Mouse (Mus musculus): ENCODE measurements around the gene Parp14. TPM values are rescaled to one million over a fixed set of nuclear protein-coding genes. Genes with fewer than 3 reads are reported as not detected.

Parp14 gene
- polyA plus RNA-seq, 1 experiment from 2014 or later, result 0.13 TPM

- WGBS, result 94% methylated on average over 18 of the region's 18 CpGs
- Histone ChIP-seq H3K36me3 (ENCODE audit: control insufficient read depth, insufficient read depth, low read length) (no peaks in the 10 kb centered on the region), H3K4me2 (ENCODE audit: low read depth, low read length) (no peak overlapping the region), H3K4me3 (ENCODE audit: low read depth, low read length) (no peak overlapping the region), H3K27me3 (ENCODE audit: control insufficient read depth, insufficient read depth, low read length) (no peaks in the 10 kb centered on the region), H3K27ac (ENCODE audit: low read depth, low read length) (no peak overlapping the region), H3K4me1 (ENCODE audit: control insufficient read depth, insufficient read depth, low read length) (no peaks in the 10 kb centered on the region), H3K9ac (replicated peaks; ENCODE audit: low read depth, low read length) (no peak overlapping the region), H3K9me3 (ENCODE audit: control insufficient read depth, low read length) (no peaks in the 10 kb centered on the region)
- ATAC-seq (ENCODE audit: low read depth), result no peak
Measured at GRCm38 (mm10) chr16:35856766-35857165, 14.6 kb downstream of the Parp14 start.

DNA sequence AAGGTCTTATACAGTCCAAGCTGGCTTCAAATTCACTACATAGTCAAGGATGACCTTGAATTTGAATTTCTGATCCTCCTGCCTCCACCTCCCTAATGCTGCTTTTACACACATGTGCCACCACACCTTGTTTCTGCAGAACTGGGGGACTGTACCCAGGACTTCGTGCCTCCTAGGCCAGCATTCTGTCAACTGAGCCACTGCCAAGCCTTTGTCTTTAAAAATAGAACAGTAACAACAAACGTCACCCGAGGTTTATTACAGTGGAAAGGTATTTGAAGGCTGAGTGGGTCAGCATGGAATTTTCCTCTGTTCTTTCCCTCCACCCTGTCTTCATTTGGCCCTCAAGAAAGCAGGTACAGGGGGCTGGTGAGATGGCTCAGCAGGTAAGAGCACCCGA lies 15.5 kb downstream of the Parp14 start:
- ATAC-seq (ENCODE audit: low read depth), result no peak
- Histone ChIP-seq H3K27ac (ENCODE audit: low read depth, low read length) (no peak overlapping the region), H3K27me3 (ENCODE audit: control insufficient read depth, insufficient read depth, low read length) (no peaks in the 10 kb centered on the region), H3K4me2 (ENCODE audit: low read depth, low read length) (no peak overlapping the region), H3K36me3 (ENCODE audit: control insufficient read depth, insufficient read depth, low read length) (no peaks in the 10 kb centered on the region), H3K4me3 (ENCODE audit: low read depth, low read length) (no peak overlapping the region), H3K4me1 (ENCODE audit: control insufficient read depth, insufficient read depth, low read length) (no peaks in the 10 kb centered on the region), H3K9ac (replicated peaks; ENCODE audit: low read depth, low read length) (no peak overlapping the region), H3K9me3 (ENCODE audit: control insufficient read depth, low read length) (no peaks in the 10 kb centered on the region)
- 88% methylated on average over 4 of the region's 4 CpGs for WGBS

DNA sequence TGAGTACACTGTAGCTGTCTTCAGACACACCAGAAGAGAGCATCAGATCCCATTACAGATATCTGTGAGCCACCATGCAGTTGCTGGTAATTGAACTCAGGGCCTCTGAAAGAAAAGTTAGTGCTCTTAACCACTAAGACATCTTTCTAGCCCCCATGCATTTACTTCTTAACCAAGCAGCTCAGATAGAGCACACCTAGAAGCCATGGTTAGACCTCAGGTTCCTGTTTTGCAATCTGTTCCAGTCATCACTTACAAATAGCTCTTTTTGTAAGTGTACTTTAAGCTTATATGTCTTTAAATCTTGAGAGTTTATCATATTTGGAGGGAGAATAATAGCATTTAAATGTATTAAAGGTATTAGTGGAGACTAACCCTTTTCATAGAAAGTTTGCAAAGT lies 24.2 kb downstream of the Parp14 start:
- Histone ChIP-seq H3K27ac (ENCODE audit: low read depth, low read length) (no peak overlapping the region), H3K9ac (replicated peaks; ENCODE audit: low read depth, low read length) (no peak overlapping the region), H3K4me2 (ENCODE audit: low read depth, low read length) (no peak overlapping the region), H3K36me3 (ENCODE audit: control insufficient read depth, insufficient read depth, low read length) (no peaks in the 10 kb centered on the region), H3K27me3 (ENCODE audit: control insufficient read depth, insufficient read depth, low read length) (no peaks in the 10 kb centered on the region), H3K4me3 (ENCODE audit: low read depth, low read length) (no peak overlapping the region), H3K9me3 (ENCODE audit: control insufficient read depth, low read length) (no peaks in the 10 kb centered on the region), H3K4me1 (ENCODE audit: control insufficient read depth, insufficient read depth, low read length) (no peaks in the 10 kb centered on the region)
- no peak for ATAC-seq (ENCODE audit: low read depth)

DNA sequence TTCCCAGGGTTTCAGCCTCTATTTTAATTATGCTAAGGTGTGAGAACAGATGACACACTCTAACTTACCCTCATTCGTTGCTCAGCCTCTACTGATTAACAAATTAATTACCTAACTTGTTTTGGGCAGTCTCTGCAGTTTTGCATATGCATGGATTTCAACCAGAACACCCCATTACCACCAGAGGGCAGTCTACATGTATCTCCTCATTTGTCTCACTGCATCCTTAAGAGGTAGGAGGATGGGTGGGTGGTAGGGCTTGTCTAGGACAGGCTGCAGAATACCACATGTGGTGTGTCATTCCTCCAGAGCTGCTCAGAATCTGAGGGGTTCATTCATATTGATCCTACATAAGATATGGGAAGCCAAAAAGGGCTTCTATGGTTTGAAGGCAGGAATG lies 31.7 kb downstream of the Parp14 start:
- H3K9me3 ChIP-seq (ENCODE audit: control insufficient read depth, low read length), result no peaks in the 10 kb centered on the region
- WGBS, result 20% methylated on average over 1 of the region's 1 CpGs
- no peak overlapping the region for H3K4me3 ChIP-seq (ENCODE audit: low read depth, low read length)
- no peaks in the 10 kb centered on the region for H3K27me3 ChIP-seq (ENCODE audit: control insufficient read depth, insufficient read depth, low read length)
- H3K4me2 ChIP-seq (ENCODE audit: low read depth, low read length), result no peak overlapping the region
- no peak overlapping the region for H3K27ac ChIP-seq (ENCODE audit: low read depth, low read length)
- H3K4me1 ChIP-seq (ENCODE audit: control insufficient read depth, insufficient read depth, low read length), result no peaks in the 10 kb centered on the region
- no peak overlapping the region for H3K9ac ChIP-seq (replicated peaks; ENCODE audit: low read depth, low read length)
- ATAC-seq (ENCODE audit: low read depth), result no peak
- H3K36me3 ChIP-seq (ENCODE audit: control insufficient read depth, insufficient read depth, low read length), result no peaks in the 10 kb centered on the region

DNA sequence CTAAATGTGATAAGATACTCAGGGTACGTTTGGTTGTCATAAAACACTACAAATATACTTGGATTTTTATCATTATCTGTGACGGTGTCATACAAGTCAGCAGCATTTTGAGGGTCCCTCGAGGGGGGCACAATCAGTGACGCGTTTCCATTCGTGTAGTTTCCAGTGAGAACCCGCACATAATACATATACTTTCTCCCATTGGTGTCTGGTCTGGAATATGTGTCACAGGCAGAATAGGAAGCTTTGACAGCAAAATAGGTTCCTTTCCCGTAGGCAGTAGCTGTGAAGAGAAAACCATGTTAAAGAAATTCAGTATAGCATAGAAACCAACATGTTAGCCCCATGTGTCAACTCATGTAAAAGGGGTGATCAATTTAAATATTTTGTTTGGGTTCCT lies 36.7 kb downstream of the Parp14 start:
- no peaks in the 10 kb centered on the region for H3K9me3 ChIP-seq (ENCODE audit: control insufficient read depth, low read length)
- no peak for ATAC-seq (ENCODE audit: low read depth)
- no peak overlapping the region for H3K4me2 ChIP-seq (ENCODE audit: low read depth, low read length)
- H3K36me3 ChIP-seq (ENCODE audit: control insufficient read depth, insufficient read depth, low read length), result no peaks in the 10 kb centered on the region
- no peaks in the 10 kb centered on the region for H3K4me1 ChIP-seq (ENCODE audit: control insufficient read depth, insufficient read depth, low read length)
- H3K27me3 ChIP-seq (ENCODE audit: control insufficient read depth, insufficient read depth, low read length), result no peaks in the 10 kb centered on the region
- no peak overlapping the region for H3K4me3 ChIP-seq (ENCODE audit: low read depth, low read length)
- no peak overlapping the region for H3K9ac ChIP-seq (replicated peaks; ENCODE audit: low read depth, low read length)
- no peak overlapping the region for H3K27ac ChIP-seq (ENCODE audit: low read depth, low read length)
- WGBS, result 89% methylated on average over 8 of the region's 8 CpGs

- Histone ChIP-seq H3K27ac (ENCODE audit: low read depth, low read length) (no peak overlapping the region), H3K4me3 (ENCODE audit: low read depth, low read length) (no peak overlapping the region), H3K9me3 (ENCODE audit: control insufficient read depth, low read length) (no peaks in the 10 kb centered on the region), H3K4me1 (ENCODE audit: control insufficient read depth, insufficient read depth, low read length) (no peaks in the 10 kb centered on the region), H3K4me2 (ENCODE audit: low read depth, low read length) (no peak overlapping the region), H3K27me3 (ENCODE audit: control insufficient read depth, insufficient read depth, low read length) (no peaks in the 10 kb centered on the region), H3K36me3 (ENCODE audit: control insufficient read depth, insufficient read depth, low read length) (no peaks in the 10 kb centered on the region), H3K9ac (replicated peaks; ENCODE audit: low read depth, low read length) (no peak overlapping the region)
- WGBS, result 84% methylated on average over 3 of the region's 3 CpGs
- ATAC-seq (ENCODE audit: low read depth), result no peak
Measured at GRCm38 (mm10) chr16:35832926-35833325, 38.4 kb downstream of the Parp14 start.

DNA sequence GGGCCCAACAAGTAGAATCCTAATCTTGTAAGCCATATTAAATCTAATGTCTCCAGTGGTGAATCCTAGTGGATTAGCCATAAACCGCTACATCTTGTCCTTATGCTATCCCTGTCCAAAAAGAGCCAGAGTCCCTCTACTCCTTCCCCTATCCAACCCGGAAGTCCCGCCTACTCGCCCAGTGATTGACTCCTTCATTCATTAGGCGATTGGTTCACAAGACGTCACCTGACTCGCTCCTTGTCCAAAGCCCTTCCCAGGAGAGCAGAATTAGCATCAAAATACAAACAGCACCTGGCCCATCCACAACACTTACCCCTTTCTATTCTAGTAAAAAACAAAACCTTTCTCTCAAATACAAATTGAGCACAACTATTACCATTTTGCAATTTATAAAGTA lies 41.3 kb downstream of the Parp14 start:
- no peak overlapping the region for H3K4me3 ChIP-seq (ENCODE audit: low read depth, low read length)
- H3K4me1 ChIP-seq (ENCODE audit: control insufficient read depth, insufficient read depth, low read length), result no peaks in the 10 kb centered on the region
- H3K4me2 ChIP-seq (ENCODE audit: low read depth, low read length), result no peak overlapping the region
- no peaks in the 10 kb centered on the region for H3K27me3 ChIP-seq (ENCODE audit: control insufficient read depth, insufficient read depth, low read length)
- H3K9me3 ChIP-seq (ENCODE audit: control insufficient read depth, low read length), result no peaks in the 10 kb centered on the region
- no peaks in the 10 kb centered on the region; the same call in 1 of the 2 replicates for H3K36me3 ChIP-seq (ENCODE audit: control insufficient read depth, insufficient read depth, low read length)
- H3K9ac ChIP-seq (replicated peaks; ENCODE audit: low read depth, low read length), result no peak overlapping the region
- ATAC-seq (ENCODE audit: low read depth), result no peak
- WGBS, result 34% methylated on average over 7 of the region's 7 CpGs
- H3K27ac ChIP-seq (ENCODE audit: low read depth, low read length), result no peak overlapping the region

- no peak overlapping the region for H3K4me3 ChIP-seq (ENCODE audit: low read depth, low read length)
- H3K4me1 ChIP-seq (ENCODE audit: control insufficient read depth, insufficient read depth, low read length), result no peaks in the 10 kb centered on the region
- WGBS, result 35% methylated on average over 13 of the region's 13 CpGs
- H3K4me2 ChIP-seq (ENCODE audit: low read depth, low read length), result no peak overlapping the region
- no peaks in the 10 kb centered on the region for H3K9me3 ChIP-seq (ENCODE audit: control insufficient read depth, low read length)
- peak; percentile 91 for ATAC-seq (ENCODE audit: low read depth)
- no peak overlapping the region for H3K9ac ChIP-seq (replicated peaks; ENCODE audit: low read depth, low read length)
- H3K27me3 ChIP-seq (ENCODE audit: control insufficient read depth, insufficient read depth, low read length), result no peaks in the 10 kb centered on the region
- H3K36me3 ChIP-seq (ENCODE audit: control insufficient read depth, insufficient read depth, low read length), result peaks cover 5% of the 10 kb centered on the region
- no peak overlapping the region for H3K27ac ChIP-seq (ENCODE audit: low read depth, low read length)
Measured at GRCm38 (mm10) chr16:35817255-35818089, 53.9 kb downstream of the Parp14 start.

DNA sequence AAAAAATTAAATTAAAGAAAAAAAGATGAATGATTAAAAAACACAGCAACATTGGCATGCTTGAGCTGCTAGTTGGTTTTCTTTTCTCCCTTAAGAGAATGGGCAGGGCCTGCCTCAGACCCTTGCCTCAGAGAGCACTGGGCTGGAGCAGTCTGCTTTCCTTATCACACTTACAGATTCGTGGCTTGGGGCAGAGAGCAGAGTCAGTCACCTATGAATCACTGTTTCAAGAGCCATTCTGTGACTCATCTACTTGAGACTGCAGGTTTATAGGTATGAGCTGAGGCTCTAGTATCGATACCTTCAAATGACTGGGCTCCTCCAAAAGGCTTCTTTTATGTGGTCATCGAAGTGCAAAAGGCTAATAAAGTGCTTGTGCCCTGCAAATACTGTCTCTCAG lies 58.2 kb downstream of the Parp14 start:
- H3K4me3 ChIP-seq (ENCODE audit: low read depth, low read length), result no peak overlapping the region
- H3K4me2 ChIP-seq (ENCODE audit: low read depth, low read length), result no peak overlapping the region
- no peaks in the 10 kb centered on the region for H3K4me1 ChIP-seq (ENCODE audit: control insufficient read depth, insufficient read depth, low read length)
- WGBS, result 62% methylated on average over 3 of the region's 3 CpGs
- no peak overlapping the region for H3K27ac ChIP-seq (ENCODE audit: low read depth, low read length)
- no peaks in the 10 kb centered on the region for H3K9me3 ChIP-seq (ENCODE audit: control insufficient read depth, low read length)
- ATAC-seq (ENCODE audit: low read depth), result no peak
- H3K9ac ChIP-seq (replicated peaks; ENCODE audit: low read depth, low read length), result no peak overlapping the region
- H3K36me3 ChIP-seq (ENCODE audit: control insufficient read depth, insufficient read depth, low read length), result no peaks in the 10 kb centered on the region; the same call in 1 of the 2 replicates
- no peaks in the 10 kb centered on the region for H3K27me3 ChIP-seq (ENCODE audit: control insufficient read depth, insufficient read depth, low read length)

Data from neural tube, embryonic 14.5 days (tissue).